Mouse (Mus musculus): Measurements from ENCODE around the gene Cebpa.

Gene Cebpa

GRCm38 (mm10) chr7:35150860-35151259 lies 31.8 kb downstream of the Cebpa start:
- DNase-seq, result no peak

DNA sequence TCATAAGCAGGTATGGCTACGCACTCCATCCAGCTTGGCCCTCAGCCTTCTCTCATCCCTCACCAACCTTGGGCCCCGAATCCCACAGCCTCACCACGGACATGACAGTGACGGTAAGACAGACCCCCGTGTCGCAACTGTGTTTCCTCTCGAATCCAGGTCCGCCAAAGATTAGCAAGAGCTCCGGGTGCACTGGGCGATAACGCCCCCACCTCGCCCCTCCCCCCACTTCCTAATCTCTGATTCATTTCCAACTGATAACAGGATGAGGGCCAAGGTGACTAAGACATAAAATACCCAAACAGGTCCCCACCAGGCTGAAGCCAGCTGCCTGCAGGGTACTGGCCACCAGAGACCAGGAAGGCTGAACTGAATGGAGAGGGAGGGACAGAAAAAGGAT lies 35.4 kb downstream of the Cebpa start:
- DNase-seq, result no peak

- DNase-seq, result no peak
These were observed 37.7 kb downstream of the Cebpa start for GRCm38 (mm10) chr7:35156561-35157477.

DNA sequence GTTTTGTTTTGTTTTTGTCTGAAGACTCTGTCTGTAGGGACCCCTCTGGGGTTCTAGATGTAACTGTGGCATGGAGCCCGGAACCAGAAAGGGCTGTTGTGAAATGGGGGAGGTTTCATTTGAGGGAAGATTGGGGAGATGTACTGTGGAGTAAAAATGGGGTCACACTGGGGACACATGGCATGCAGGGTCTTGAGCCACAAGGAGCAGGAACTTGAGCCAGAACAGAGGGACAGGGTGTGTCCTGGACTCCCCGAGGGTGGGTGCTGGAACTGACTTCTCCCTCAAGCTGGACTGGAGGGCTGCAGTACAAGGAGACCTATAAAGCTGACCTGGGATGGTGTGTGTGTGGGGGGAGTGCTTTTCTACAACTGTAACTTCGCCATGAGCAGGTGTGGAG lies 38.4 kb downstream of the Cebpa start:
- DNase-seq, result no peak

GRCm38 (mm10) chr7:35162443-35162842 lies 43.4 kb downstream of the Cebpa start:
- DNase-seq, result no peak

GRCm38 (mm10) chr7:35163600-35163999 lies 44.5 kb downstream of the Cebpa start:
- no peak for DNase-seq

GRCm38 (mm10) chr7:35164131-35164530 lies 45.0 kb downstream of the Cebpa start:
- DNase-seq, result no peak

GRCm38 (mm10) chr7:35166988-35167387 lies 47.9 kb downstream of the Cebpa start:
- no peak for DNase-seq

- no peak for DNase-seq
These were observed 48.8 kb downstream of the Cebpa start for GRCm38 (mm10) chr7:35167925-35168324.

DNA sequence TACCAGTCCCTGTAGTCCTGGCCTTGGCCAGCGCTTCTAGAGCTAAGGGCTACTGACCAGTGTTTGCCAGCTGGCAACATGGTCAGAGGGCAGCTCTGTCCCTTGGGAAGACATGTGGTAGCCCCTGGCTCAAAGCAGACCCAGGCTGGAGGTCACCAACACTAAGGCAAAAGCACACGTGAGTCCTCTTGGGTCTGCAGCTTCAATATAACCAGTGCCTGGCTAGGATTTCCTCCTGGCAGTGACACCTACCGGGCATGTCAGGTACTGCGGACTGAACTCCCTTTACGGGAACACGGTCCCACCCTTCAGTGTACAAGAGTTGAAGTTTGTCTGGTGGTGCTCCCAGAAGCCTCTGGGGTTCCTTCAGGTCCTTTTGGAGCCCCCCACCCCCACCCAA lies 50.2 kb downstream of the Cebpa start:
- DNase-seq, result peak; percentile 60
